Mouse (Mus musculus) forebrain, embryonic 11.5 days (tissue): Measurements from ENCODE around the gene Sowahb. TPM values are rescaled to one million over a fixed set of nuclear protein-coding genes. Genes with fewer than 3 reads are reported as not detected.

ENCODE experiments used
- polyA plus RNA-seq: library from polyadenylated mRNA; unstranded; fragments of >200 nt; fragmentation: Nextera tagmentation; extraction: Ambion mirVana; gene quantifications from 2 replicates; pipeline ENCODE4 v1.2.1, GENCODE M21; 2014

Gene Sowahb
- polyA plus RNA-seq, 1 experiment from 2014 or later: 0.16 TPM

Other genes starting within 250 kb of the Sowahb start
- gene Sept11, start 48.4 kb upstream of the Sowahb start, polyA plus RNA-seq: 288 and 296 TPM in 2 replicates
- 168 and 181 TPM in 2 replicates for gene Ccni, start 161.5 kb upstream of the Sowahb start, polyA plus RNA-seq
- gene 2010109A12Rik, start 161.5 kb upstream of the Sowahb start, polyA plus RNA-seq: 1.7 and 2.7 TPM in 2 replicates
- 80.7 and 84.6 TPM in 2 replicates for gene Ccng2, start 222.2 kb upstream of the Sowahb start, polyA plus RNA-seq